Mouse (Mus musculus) testis, adult 2 months (tissue): ENCODE results near the gene Btbd35f6.
"Not testable (repeated sequence)": the region's sequence is repeated elsewhere in the genome, so short reads cannot be mapped to it uniquely, and the experiment has no call there.

Experiments
- CTCF ChIP-seq: fragments of 200-500 bp; IDR thresholded peaks from 2 replicates; pipeline ENCODE4 v1.5.1; 2012; ENCODE audit warnings: low read depth, mild to moderate bottlenecking, inconsistent platforms, low read length, moderate library complexity; ENCODE audit not compliant: control insufficient read depth, insufficient read depth, insufficient replicate concordance
- POLR2A ChIP-seq: fragments of 200-500 bp; IDR thresholded peaks from 2 replicates; pipeline ENCODE4 v1.6.1; 2012; ENCODE audit warnings: low read depth, mild to moderate bottlenecking, inconsistent platforms, low read length, moderate library complexity; ENCODE audit not compliant: control insufficient read depth

- TF ChIP-seq CTCF, POLR2A: not testable (repeated sequence)
These were observed 30.9 kb downstream of the Btbd35f6 start for GRCm38 (mm10) chrX:33925420-33925819.
